Mouse (Mus musculus): ENCODE data around the gene Tcea3. TPM values are rescaled to one million over a fixed set of nuclear protein-coding genes. Genes with fewer than 3 reads are reported as not detected.

Gene Tcea3
- total RNA-seq (2021): 10 to 100 TPM; 55.2 to 56.7 TPM

- peak; percentile 79 for DNase-seq
Measured at GRCm38 (mm10) chr4:136247729-136248463, at the start of gene Tcea3. TSS of gene Tcea3 (plus strand) at chr4:136247729.

DNA sequence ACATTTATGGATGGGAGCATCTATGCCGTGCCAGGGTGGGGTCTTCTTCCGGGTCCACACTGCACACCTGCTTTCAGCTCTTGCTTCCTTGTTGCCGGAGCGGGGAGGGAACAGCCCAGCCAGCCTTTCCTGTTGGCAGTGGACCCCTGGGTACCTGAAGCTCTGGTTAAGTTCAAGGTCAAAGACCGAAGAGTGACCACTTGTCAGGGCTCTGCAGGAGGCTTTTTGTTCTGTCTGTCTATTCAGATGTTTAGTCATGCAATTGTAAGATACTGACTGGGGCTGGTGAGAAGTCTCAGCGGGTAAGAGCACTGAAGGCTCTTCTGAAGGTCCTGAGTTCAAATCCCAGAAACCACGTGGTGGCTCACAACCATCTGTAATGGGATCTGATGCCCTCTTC, 48.7 kb upstream of the Tcea3 start:
- DNase-seq: no peak

DNA sequence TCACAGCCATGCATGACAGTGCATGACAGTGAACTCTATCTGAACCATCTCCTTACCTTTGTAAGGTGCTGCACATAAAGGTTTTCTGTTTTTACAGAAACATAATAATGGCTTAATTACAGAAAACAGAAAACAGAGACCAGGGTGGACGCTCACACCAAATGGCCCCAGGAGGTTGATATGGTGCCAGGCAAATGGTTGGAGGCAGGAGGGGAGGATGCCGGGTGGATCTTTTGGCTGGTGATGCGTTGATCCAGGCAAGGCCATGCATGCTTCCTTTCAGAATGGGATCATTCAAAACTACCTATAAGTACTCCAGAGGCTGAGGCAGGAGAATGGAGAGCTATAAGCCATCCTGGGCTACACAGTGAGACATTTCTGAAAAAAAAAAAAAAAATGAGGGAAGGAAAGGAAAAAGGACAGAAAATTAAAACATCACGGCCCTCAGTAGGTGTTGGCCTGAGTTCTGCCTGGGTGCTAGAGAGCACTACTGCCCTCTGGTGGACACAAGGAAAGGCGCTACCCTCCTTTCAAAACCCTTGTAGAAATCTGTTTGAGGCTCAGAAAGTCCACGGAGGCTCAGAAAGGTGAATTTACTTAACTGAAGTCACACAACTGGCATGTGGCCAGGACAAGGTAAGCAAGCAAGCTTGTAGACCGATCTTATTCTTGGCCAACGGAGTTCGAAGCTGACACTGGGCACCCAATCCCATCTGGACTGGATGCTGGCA, 47.8 kb upstream of the Tcea3 start:
- peak; percentile 61 for DNase-seq

- peak; percentile 87 for DNase-seq
Measured at GRCm38 (mm10) chr4:136202509-136202908, 45.0 kb upstream of the Tcea3 start.

DNA sequence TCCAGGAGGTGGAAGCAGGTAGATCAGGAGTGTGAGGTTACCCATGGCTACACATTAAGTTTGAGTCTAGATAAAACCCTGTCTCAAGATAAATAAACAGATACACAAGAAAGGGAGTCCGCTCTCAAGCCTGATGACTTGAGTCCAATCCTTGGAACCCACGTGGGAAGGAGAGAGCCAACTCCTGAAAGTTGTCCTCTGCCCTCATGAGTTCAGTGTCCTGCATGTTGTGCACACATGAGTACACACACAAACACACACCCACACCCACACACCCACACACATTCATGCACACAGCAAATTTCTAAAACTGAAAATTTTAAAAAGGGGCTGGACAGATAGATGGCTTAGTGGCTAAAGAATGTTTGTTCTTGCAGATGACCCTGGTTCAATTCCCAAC, 42.8 kb upstream of the Tcea3 start:
- no peak for DNase-seq

DNA sequence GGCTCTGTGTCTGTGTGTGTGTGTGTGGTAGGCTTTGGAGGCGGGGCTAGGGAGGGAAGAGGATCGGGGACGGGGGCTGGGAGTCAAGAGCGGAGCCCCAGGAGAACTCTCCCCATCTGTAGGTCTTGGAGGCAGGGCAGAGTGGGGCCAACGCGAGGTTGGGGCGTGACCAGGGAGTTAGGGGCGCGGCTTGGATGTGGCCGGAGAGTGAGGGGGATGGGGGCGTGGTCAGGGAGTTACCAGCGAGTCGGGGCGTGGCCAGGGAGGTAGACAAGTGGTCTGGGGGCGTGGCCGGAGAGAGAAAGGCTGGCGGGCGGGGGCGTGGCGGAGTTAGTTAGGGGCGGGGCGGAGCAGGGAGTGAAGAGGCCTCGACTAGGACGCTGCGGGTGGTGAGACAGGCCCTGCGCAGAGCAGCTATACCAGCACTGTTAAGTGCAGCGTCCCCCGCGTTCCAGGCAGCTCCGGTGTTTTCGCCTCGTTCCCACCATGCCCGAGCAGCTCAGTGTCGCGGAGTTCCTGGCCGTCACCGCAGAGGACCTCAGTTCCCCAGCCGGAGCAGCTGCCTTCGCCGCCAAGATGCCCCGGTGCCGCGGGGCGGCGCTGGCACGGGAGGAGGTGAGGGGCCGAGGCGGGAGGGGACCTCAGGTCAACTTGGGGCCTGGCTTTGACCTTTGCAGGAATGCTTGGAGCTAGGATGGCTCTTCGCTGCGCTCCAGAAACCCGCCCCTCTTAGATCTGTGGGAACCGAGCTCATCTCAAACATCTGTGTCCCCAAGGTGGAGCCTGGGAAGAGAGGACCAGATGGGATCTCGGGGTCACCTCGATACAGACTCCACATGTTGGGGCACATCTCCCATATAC, 41.3 kb upstream of the Tcea3 start, which contains the start of gene Asap3:
Gene Asap3, plus strand, starts transcription at position 333 of the 861 bp plus-strand sequence.
- peak; percentile 98 for DNase-seq

GRCm38 (mm10) chr4:136206943-136207342, 40.6 kb upstream of the Tcea3 start:
- peak; percentile 42 for DNase-seq

GRCm38 (mm10) chr4:136210931-136211330, 36.6 kb upstream of the Tcea3 start:
- no peak for DNase-seq

DNA sequence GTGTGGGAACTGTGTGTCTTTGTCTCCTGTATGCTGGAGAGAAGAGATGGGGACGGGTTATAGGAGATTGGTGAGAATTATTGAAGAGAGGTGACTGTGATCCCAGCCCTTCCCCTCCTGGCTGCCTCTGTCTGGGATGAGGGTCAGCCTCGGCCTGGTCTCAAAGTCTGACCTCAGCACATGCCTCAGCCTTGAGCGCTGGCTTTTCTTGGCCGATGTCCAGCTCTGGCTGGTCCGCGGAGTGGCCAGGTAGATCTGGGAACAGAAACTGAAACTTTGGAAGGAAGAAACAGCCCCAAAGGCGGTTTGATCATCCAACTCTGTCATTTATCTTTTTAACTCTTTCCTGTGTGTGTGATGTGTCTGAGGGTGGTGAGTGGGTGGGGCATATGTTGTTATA, 33.9 kb upstream of the Tcea3 start:
- DNase-seq: peak; percentile 36

- no peak for DNase-seq
Measured at GRCm38 (mm10) chr4:136214828-136215227, 32.7 kb upstream of the Tcea3 start.

GRCm38 (mm10) chr4:136215576-136215975, 32.0 kb upstream of the Tcea3 start:
- DNase-seq: no peak

DNA sequence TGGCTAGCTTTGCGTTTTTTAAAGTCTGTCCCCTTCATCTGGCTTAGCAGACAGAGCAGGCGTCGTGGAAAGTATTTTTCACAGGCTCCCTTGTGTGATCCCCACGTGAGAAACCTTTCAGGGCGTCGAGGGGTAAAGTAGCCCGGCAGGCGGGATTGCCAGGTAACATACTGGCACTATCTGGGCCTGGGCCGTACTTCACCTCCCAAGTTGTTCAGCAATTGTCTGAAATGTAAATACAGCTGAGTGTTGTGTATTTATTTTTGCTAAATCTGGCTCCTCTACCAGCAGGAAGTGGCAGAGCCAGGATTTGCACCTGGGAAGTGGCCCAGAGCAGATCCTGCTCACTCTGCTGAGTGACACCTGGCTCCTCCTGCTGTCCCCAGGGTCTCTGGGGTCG, 30.5 kb upstream of the Tcea3 start:
- DNase-seq: no peak

DNA sequence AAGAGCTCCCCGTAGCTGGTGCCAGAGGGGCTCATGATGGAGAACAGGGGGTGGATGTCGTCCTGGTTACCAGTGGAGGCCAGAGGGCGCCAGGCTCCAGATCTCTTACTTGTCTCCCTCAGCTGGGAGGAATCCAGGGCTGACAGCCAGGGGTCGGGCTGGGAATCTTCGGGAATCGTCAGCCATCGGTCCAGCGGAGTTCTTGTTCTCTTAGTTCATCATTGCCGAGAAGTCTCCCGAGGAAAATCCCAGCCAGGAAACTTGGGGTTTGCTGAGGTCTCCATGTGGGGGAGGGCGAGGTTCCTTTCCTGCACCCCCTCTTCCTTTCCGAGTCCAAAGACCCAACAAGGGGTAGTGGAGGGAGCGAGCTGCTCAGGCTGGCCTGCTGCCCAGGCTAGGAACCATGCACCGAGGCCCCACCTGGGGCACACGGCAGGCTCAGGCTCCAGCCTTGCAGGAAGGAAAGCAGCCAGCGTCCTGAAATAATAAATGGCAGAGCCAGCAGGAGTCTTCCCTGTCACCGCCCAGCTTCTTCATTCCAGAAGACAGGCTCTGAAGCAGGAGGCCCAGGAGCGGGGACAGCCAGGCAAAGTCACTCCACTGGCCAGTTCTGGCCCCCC, 28.8 kb upstream of the Tcea3 start:
- DNase-seq: peak; percentile 88

GRCm38 (mm10) chr4:136220133-136220775, 27.3 kb upstream of the Tcea3 start:
- no peak for DNase-seq

- no peak for DNase-seq
Measured at GRCm38 (mm10) chr4:136223549-136224239, 23.8 kb upstream of the Tcea3 start.

DNA sequence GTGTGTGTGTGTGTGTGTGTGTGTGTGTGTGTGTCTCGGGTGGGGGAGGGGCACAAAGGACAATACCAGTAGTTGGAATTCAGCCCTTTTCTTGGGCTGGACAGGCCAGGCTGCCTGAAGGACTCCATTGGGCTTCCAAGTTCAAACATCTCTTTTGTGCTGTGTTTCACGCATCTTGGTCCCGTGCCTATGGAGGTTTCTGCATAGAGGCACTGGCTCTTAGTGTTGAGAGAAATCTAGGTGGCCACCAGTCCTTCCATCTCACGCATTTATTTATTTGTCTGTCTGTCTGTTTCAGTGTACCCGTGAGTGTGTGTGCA, 23.3 kb upstream of the Tcea3 start:
- no peak for DNase-seq

GRCm38 (mm10) chr4:136224677-136225460, 22.7 kb upstream of the Tcea3 start:
- DNase-seq: no peak

GRCm38 (mm10) chr4:136227408-136227807, 20.1 kb upstream of the Tcea3 start:
- DNase-seq: peak; percentile 18

DNA sequence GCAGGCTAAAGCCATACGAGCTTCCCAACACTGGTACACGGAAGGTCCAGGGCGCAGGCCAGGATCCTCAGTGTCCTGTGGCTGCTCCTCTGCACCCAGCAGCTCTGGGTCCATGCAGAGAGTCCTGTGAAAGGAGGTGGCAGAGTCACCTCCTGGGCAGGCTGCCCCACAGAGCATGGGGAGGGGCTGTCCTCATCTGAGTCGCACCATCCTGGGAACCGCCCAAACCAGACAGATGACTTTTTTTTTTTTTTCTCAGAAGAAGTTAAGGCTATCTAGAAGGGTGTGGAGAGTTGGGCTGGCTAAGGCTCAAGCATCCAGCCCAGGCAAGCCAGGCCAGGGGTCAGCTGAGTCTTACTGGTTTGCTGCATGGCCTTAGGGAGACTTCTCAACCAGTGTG, 18.9 kb upstream of the Tcea3 start:
- no peak for DNase-seq

- no peak for DNase-seq
Measured at GRCm38 (mm10) chr4:136238669-136239068, 8.9 kb upstream of the Tcea3 start.

DNA sequence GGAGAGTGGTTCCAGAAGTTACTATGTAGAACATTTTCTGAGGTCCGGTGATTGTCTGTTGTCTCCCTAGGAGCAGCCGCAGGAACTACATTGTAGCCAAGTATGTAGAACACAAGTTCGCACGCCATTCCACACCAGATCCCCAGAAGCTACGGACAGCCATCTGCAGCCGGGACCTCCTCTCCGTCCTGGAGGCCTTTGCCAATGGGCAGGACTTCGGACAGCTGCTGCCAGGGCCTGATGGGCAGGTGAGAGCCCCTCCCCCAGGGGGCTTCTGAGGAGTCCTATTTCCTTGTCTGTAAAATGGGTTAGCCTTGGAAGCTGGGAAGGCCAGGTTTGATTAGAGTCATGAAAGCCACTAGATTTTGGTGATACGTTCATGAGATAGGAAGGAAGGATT, 8.4 kb upstream of the Tcea3 start:
- peak; percentile 17 for DNase-seq
